Mouse (Mus musculus) embryo, embryonic 11.5 days (tissue): ENCODE data around the gene Tsga10ip.

Experiments
- DNase-seq: peaks from one replicate; pipeline ENCODE4 v3.0.0-alpha.2; 2012; ENCODE audit warnings: low read depth, low spot score

The Tsga10ip gene

DNA sequence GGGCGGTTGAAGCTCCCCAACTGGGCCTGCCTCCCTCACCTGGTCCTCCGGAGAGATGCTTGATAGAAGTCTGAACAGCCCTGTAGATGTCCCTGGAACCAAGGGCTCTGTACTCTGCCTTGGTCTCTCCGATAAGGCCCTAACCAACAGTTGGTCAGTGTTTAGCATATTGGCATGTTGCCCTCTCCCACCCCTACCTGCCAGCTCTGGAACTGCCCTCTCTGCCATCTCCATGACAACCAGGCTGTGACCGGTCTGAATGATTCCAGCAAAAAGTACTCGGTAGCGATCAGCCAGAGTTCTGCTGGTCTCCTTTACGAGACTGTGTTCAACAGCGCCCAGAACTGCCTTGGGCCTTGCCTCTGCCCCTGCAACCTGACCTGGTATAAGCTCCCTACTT, at the start of gene Tsga10ip:
Gene Tsga10ip (minus strand): TSS at position 234 of the 400 bp plus-strand sequence.
- DNase-seq, result no peak

DNA sequence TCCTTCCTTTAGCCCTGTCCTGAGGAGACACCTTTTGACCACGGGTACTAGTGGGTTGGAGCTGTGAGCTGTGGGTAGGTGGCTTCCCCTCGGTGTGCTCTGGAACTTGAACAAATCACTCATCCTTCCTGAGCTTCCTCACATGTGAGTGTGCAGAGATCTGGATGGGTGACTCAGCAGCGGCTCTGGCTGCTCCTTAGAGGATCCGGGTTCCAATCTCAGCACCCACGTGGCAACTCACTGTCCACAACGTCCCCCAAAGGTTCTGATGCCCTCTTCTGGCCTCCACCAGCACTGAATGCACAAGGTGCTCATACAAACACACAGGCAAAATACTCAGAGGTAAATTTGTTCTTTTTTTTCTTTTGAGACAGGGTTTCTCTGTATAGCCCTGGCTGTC, 49.4 kb upstream of the Tsga10ip start:
- no peak for DNase-seq

DNA sequence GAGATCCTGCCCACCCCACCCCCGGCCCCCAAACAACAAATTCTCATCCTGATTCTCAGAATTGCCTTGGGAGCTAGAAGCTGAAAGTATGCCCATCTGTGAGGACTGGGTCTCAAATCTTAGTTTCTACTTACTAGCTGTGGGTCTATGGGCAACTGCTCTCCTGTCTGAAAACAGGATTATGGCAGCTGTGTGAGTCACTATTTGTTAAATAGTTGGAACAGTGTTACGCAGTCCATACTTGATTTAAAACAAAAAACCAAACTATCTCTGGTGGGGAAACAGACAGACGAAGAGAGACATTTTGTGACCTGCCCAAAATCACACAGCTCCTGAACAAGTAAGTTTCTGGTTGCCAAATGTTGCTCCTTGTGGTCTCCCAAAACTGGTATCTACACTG, 47.3 kb upstream of the Tsga10ip start:
- DNase-seq, result no peak

DNA sequence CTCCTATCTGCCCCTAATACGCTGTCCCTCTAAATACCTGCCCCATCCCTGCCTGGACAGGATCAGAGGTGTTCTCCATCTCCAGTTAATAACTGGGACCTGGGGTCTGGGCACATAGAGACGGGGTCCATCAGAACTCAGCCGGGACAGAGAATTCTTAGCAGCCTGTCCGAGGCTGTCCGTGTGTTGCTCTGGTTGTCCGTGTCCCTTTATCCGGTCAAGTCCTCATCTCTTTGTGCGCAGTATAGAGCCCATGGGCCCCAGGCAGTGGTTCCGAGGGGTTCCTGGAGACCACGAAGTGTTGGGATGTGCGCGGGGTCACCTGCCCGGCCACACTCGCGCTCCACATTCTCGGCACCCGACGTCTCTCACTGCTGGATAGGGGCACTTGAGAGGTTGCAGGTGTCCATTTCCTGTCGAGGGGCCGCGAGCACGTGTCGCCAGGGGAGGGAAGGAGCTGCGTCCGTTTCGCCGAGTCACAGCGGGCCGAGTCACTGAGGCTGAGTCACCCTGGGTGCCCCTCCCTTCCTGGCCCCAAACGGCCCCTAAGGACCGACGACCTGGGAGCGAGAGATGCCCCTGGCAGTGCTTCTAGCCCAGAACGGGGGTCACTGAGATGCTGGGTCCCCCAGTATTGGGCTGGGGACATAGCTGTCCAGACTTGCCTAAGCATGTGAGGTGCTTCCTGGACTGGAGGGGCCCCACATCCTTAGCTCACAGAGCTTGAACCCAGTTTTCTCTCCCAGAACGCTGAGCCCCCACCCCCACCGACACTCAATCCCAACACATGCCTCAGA, 46.2 kb upstream of the Tsga10ip start:
- no peak for DNase-seq

DNA sequence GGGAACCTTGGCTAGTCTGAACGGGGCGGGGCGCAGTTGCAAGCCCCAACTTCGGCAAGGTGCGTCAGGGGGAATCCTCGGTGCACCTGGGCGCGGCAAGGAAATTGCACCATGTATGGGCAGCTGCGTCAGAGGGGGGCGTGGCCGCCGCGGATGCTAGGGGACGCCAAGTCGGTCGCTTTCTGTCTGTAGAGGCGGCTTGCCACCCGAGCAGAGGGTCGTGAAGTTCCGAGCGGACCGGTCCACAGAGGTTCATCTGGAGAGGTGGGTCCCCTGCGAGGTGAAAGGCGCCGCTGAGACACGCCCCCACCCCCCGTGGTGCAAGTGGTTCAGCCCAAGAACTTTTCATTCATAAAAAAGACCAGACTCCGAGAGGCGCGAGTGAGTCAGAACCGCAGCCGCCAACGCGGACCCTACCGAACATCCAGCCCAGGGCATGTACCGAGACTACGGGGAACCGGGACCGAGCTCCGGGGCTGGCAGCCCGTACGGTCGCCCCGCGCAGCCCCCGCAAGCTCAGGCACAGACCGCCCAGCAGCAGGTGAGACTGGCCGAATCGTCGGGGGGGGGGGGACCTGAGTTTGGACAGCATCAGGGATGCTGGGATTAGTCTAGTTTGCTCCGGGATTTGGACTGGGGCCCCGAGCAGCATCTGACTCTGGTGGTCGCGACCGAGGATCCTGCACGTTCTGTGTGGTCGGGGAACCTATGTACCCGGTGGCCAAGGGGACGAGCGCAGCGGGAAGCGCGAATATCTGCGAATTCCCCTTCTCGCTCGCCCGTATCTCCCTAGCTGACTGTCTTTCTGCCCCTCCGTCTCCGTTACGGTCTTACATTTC, 45.4 kb upstream of the Tsga10ip start, which contains the start of gene Fosl1:
Gene Fosl1 (plus strand): TSS at position 33 of the 839 bp plus-strand sequence.
- DNase-seq, result no peak

DNA sequence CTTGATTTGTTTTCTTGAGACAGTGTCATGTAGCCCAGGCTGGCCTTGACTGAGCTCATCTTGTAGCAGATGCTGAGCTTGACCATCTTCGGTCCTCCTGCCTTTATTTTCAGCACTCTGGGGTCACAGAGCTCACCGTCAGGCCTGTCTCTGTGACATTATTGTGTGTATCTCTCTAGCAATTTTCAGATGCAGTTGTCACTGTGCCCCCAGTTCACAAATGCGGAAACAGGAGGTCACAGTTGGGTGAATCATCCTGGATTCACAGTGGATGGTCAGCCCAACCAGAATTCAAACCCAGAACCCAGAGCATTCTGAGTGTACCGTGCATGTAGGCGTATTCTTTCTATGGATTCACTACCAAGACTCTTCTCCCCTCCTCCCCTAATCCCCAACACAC, 43.4 kb upstream of the Tsga10ip start:
- DNase-seq, result no peak

DNA sequence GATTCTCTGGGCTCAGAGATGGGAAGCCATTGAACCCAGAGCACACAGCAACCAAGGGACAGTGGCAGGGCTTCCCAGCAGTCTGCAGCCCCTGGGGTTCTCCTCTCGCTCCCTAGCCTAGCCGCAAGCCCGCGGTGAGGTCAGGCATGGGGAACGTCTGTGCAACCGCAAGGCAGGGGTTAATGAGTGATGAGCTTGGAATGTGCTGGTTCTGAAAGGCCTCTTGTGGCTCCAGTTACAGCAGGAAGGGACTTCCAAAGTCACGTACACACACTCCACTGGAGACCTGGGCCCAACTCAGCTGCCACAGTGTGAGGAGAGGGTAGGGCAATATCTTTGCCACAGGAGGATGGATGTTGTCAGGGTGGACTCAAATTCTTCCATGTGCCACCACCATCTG, 42.6 kb upstream of the Tsga10ip start:
- no peak for DNase-seq

DNA sequence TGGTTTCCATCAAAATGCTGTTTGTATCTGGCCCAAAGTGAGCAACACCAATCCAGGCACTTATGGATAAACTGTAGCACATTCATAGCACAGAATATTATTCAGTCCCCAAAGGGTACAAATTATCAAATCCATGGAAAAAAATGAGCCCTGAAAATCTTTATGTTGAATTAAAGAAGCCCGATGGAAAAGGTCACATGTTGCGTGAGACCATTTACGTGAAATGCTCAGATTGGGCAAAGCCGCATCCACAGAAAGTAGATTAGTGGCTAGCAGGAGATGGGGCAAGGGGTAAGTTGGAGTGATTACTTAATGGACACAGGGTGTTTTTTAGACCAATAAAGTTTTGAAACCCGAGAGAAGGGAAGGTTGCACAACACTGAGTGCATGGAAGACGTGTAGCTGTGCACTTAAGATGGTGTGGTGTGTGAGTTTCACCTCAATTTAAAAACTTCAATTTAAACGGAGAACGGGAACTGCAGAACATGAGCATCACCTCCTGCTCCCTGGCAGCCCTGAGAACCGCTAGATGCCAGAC, 42.1 kb upstream of the Tsga10ip start:
- DNase-seq, result no peak

DNA sequence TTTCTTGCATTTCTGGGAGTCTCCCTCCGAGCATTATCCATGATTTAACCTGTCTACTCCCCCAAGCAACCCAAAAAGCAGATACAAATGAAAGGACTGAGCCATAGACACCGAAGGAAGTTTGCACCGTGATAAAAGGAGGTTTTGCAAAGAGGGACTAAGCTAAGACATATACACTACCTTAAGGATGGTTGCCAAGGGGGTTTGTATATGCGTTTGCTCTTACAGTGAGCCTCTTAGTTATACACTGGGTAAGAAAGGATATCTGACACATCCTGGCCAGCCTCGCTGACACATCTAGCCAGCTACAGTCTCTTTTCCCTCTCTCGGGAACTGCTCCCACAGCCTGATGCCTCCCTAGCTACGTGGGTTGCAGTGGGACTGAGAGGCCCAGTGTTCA, 31.6 kb upstream of the Tsga10ip start:
- DNase-seq, result no peak

DNA sequence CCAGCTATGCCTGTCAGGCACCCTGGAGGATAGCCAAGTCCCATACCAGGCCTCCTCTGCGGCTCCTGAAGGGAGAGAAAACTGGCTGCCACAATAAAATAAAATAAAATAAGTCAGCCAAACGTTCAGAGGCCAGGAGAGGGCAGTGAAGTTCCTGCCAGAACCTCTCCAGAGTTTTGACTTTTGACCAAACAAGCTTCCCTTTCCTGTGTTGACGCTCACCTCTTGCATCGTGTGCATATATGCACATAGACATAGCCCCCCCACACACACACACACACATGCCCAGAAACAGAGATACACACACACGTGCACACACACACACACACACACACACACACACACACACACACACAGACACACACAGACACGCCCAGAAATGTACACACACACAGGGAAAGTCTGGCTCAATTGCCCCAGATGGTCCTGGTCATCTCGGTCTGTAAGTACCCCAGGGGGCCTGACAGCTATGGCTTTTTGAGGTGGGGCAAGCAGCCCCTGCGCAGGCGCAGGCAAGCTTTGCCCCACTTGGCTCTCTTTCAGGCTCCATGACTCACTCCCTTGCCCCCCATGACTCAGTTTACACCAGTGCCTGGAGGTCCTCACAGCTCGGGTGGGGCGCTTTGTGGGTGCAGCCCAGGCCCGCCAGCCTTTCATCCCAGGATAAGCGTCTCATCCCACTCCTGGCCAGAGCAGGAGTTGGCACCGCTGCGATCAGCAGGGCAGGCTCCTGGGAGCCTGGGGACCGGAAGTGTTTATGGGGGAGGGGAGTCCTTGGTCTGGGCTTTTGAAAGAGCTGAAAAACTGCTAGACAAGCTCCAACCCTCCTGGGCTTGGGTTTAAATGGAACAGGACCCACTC, 30.9 kb upstream of the Tsga10ip start:
- no peak for DNase-seq

DNA sequence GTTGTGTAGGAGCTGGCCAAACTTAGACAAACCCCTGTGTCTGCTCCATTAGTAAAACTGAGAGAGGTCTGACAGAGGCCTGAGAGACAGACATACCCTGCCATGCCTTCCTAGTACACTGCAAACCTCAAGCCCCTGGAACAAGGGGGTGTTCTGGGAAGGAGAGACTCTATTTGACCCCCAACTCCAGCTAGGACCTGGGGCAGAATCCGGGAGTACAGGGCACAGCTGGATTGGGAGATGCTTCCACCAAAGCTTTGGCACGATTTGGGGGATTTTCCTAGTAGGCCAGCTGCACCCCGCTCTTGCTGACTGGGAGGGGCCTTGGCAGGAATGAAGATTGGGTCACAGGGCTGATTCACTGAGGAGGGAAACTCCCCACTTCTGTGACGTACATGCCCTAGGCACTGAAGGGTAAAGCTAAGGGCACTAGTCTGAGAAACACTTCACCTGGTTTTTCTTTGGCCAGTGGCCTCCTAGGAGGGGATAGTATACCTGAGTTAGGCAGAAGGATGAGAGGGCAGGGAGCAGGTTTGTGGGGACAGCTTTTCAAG, 29.7 kb upstream of the Tsga10ip start:
- DNase-seq, result no peak

DNA sequence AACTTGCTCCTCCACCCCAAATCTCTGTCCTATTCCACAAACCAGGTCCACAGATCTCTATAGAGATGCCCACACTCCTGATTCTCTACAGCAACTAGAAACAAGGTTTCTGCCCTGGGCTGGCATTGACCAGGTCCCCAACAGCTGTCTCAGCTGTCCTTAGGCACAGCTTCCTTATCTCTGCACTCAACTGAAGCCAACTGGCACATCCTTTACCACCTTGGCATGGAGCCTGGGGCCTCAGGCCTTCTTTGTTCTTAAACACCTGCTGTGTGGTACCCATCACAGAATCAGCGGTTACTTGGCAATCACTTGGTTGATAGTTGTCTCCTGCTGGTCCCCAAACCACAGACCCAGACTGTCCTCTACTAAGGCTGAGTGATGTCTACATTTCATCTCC, 28.1 kb upstream of the Tsga10ip start:
- no peak for DNase-seq

DNA sequence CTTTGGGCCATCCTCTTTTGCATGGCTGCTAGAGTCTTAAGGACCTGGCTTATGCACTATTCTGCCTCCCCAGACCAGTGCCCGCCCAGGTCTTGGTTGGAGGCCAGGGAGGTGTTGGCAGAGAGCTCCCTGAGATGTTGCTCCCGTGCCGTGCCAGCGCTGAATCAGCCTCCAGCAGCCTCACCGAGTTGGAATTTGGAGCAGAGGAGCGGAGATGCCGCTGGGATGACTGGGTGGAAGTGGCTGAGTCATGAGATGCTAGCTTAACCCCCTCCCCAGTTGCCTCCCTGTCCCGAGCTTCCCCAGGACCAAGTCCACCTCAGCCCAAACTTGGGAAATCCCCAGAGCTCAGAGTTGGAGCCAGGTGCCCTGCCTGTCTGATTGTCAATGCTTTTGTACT, 27.5 kb upstream of the Tsga10ip start:
- no peak for DNase-seq

DNA sequence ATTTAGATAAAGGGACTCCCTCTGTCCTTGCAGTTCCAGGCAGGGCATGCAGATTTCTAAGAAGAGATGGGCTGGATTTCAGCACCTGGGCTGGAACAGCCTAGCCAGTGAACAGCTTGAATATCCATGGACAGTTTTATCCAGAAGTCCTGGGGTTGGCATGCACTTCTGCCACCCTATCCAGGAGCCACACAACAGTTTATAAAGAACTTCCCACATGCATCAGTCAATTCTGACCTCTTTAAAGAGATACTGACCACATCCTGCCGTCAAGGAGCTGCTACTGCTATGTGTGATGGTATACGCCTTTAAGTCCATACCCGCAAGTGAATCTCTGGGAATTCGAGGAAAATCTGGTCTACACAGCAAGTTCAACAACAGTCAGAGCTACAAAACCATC, 26.9 kb upstream of the Tsga10ip start:
- no peak for DNase-seq

DNA sequence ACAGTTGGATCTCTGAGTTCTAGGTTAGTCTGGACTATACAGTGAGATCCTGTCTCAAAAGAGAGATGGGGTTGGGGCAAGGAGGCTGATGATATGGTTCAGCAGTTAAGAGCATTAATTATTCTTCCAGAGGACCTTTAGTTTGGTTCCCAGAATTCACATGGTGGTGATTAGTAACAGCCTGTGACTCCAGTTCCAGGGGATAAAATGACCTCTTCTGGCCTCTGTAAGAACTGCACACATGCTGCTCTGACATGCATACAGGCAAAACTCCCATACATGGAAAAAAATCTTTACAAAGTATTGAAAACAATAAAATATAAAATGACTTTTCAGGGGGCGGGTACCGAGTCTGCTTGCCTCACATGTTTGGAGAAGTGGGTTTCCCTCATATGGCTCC, 25.8 kb upstream of the Tsga10ip start:
- DNase-seq, result no peak

DNA sequence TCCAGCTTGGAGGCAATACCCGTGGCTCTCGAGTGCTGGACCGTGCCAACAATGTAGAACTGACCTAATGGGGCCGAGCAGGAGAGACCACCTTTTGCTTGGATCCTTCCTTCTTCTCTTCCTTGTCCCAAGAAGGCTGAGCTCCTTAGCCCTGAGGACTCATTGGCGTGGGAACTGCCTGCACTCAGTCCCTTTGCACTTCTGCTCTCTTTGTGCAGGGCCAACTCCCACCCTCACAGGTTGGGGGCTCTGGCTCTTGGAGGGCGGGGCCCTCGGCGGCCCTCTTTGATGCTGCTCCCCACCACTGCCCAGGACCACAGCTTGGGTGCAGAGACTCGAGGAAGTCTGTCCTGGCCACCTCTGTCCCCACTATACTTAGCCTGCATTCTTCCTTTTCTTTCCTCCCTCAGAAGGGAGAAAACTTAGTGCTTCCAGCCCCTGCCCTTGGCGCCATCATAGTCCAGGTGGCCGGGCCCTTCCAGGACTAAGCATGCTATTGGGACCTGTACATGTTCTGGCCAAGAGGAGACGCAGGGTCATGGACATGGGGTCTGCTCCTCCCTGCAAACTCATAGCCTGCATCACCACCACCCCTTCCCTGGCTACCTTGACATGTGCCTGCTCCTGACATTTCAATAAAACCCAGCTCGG, 24.4 kb upstream of the Tsga10ip start:
- DNase-seq, result no peak

DNA sequence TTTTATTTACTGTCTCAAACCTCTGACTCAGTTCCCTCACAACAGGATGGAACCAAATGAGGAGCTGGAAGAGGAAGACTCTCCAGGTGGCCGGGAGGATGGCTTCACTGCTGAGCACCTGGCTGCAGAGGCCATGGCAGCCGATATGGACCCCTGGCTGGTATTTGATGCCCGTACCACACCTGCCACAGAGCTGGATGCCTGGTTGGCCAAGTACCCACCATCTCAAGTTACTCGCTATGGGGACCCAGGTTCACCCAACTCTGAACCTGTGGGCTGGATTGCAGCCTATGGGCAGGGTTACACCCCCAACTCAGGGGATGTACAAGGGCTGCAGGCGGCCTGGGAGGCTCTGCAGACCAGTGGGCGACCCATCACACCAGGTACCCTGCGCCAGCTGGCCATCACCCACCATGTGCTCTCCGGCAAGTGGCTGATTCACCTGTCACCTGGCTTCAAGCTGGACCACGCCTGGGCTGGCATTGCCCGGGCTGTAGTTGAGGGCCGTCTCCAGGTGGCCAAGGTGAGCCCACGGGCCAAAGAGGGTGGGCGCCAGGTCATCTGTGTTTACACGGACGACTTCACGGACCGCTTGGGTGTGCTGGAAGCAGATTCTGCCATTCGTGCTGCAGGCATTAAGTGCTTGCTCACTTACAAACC, 23.7 kb upstream of the Tsga10ip start:
- no peak for DNase-seq

DNA sequence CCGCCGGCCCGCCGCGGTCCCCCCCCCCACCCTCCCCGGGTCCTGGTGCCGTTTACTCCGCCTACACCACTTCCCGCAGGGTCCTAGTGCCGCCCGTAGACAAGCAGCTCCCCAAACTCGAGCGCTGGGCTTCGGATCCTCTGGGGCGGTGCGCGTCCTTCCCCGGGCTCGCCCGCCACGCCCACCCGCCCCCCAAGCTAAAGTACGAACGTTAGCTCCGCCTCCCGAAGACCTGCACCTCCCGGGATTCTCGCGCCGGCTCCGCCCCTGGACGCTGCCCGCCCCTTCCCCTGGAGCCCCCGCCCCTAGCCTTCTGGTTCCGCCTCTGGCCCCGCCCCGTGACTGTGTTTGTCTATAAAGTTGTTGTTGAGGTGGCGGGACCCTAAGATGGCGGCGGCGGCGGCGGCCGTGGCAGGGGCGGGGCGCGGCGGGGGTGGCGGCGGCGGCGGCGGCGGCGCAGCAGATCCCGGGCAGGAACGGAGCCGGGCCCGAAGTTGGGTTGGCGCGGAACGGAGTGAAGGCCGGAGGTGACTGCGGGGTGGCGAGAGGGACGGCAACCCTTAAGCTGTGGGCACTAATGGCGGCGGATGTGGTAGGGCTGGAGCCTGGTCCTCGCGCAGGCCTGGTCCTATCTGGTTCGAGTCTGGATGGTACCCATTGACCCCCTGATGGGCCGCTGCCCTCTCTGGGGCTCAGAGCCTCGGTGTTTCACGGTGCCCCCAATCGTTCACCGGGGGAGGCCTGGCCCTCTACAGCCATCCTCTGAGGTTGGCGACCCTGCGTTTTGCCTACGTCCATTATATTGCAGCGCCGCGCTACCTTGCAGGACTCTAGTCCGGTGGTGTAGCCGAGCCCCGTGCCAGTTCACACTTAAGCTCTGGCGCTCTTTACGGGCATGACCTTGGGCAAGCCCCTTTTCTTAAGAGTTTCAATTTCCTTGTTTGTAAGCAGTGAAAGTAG, 22.7 kb upstream of the Tsga10ip start, which contains the start of the genes Drap1 and AI837181:
Gene Drap1 (minus strand): TSS at position 198 of the 960 bp plus-strand sequence.
Gene AI837181 (plus strand): TSS at position 363 of the 960 bp plus-strand sequence.
- DNase-seq, result peak; percentile 98
